Mouse (Mus musculus): ENCODE results near the gene Ccdc85a.

DNA sequence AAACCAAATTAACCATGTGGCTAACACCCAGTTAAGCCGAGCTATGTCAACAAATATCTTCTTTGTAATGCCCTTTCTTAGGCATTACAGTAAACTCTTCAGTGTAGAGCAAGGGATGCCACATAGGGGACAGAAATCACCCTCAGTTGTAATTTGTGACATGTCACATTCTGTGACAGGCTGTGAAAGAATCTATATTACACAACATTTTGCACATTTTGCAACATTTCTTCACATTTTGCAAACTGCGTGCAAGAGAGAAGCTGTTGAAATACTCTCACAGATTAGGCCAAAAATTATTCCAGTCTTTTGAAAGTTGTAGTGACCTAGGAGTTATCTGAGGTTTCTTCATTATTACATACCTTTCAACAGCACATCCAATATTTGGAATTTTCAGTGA is 240.7 kb downstream of the Ccdc85a start:
- TF ChIP-seq CTCF (IDR thresholded peaks at IDR 0.05; ENCODE audit: extremely low read depth, insufficient read depth, low read length): no peak
- TF ChIP-seq POLR2A (IDR thresholded peaks at IDR 0.05; ENCODE audit: extremely low read depth, insufficient read depth, low read length): no peak

Data from cortical plate, adult 2 months (tissue).